Mouse (Mus musculus) embryo, embryonic 11.5 days (tissue): Measurements from ENCODE around the gene Rpl12.

Source experiments
- DNase-seq: peaks from one replicate; pipeline ENCODE4 v3.0.0-alpha.2; 2012; ENCODE audit warnings: low read depth, low spot score

The Rpl12 gene

DNA sequence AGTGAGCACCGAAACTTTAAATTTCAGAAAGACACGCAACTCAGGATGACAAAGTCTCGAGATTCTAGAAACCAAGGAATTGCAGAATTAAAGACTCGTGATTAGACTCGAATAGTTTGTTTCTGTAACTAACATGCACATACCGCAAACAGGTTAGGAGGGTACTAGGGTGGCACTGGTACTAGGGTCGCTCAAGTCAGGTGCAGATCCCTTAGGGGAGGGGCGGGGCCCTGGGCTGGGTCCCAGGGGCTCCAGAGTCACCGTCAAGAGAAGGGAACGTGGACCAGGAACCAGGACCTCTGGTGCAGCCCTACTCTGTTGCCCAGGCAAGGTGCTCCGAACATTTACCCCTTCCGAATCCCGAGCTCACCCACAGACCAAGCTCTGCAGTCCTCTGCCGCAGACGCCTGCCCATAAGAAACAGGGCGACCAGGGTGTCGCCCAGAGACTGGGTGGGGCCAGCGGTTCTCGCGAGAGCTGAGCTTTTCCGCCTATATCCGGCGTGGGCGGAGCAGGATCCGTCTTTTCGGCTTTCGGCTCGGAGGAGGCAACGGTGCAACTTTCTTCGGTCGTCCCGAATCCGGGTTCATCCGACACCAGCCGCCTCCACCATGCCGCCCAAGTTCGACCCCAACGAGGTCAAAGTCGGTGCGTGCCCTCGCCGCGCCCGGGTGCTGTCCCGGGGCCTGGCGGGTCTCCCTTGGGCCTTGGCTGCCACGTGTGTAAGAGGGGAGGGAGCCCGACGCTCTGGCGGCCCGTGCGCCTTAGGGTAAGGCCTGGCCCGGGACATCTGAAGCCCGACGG is at the start of gene Rpl12, which contains the start of gene Lrsam1:
TSS of gene Rpl12 (plus strand) at position 368 of the 804 bp plus-strand sequence.
TSS of gene Lrsam1 (minus strand) at position 423 of the 804 bp plus-strand sequence.
- DNase-seq, result peak; percentile 86

DNA sequence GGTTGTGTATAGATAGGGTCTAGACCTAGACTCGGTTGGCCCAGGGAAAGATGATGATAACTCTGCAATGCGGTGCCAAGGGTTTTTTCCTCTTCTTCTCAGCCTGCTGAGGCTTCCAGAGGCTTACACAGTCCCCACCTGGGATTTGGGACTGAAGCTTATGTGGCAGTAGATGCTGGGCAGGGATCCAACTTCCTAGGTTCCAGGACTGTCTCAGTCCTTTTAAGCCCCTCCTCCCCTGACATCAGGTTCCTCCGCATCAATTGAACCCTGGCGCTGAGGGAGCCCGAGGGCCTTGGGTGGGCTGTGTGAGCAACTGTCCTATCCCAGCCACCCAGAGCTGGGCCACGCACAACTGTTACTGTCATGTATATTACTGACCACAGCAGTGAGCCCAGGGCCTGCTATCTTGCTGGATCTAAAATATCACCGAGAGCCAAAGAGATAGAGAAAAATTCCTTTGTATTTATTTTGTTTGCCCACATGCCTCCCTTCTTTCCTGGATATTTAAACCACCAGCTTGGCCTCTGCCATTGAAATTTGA is 49.6 kb upstream of the Rpl12 start:
- no peak for DNase-seq

DNA sequence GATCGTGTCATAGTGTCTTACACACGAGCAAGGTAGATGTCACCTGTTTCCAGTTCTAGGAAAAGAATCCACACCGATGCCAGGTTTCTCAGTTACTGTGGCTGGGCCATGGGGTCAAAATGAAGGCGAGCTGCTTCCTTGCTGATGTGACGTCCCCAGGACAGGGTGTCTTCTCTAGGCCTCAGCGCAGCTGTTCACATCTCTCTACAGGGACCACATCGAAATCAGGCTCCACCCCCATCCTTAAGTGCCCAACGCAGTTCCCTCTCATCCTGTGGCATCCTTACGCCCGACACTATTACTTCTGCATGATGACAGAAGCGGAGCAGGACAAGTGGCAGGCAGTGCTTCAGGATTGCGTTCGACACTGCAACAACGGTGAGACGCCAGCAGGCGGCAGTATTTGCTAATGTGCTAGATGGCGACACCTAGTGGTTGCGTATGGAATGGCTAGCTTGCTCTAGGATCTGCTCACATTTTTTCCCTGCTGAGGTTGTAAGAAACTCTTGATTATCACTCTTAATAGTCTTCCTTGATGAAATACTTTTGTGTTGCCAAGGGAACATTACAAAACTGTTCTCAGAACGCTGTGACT is 49.1 kb upstream of the Rpl12 start:
- peak; percentile 80 for DNase-seq

DNA sequence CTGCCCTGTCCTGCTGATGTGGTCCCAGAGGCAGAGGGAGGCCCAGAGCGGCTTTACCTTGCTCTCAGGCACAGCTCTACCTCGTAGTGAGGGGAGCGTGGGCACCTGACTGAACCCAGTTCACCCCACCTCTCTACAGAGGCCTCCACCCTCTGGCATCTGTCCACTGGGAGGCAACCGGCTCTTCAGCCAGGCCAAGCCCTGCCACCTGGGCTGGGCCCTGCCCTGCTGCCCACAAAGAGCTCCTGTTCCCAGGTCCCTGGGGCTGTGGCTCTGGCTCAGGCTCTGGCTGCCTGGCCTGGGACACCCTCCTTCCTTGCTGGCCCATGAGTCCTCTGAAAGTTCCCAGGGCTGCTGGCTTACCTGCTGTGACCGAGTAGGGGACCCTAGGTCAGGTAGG is 47.0 kb upstream of the Rpl12 start:
- DNase-seq, result no peak

DNA sequence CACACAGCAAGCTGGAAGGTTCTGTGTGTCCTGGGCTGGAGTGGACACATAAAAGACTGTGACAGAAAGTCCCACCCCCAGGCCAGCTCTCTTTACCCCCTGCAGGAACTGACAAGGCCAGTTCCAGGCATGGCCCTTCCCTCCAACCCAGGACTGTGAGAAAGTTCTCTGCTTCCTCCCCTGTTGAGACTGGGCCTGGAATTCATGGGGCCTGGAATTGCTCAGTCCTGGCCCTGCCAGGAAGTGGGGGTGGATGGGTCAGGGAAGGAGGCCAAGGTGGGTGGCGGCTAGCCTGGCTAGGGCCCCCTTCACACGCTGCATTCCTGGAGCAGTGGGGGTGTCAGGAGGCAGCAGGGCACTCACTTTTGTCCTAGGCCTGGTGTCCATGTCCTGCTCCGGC is 46.5 kb upstream of the Rpl12 start:
- no peak for DNase-seq

DNA sequence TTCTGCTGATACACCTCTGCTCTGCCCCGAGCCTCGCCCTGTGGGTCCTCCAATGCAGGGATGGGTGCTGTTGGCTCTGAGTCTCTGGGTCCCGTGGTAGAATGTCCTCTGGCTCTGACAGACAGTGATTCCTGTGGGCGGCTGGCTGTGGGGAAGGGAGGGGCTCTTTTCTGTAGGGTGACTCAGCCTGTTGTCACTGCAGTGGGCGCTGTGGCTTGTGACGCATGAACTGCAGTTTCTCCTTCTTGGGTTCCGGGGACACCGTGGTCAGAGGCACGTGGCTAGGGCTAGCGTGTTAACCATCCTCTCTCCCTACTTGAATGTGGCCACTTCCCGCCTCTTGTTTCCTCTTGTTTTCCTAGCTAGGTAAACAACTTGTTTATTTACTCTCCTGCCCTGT is 43.8 kb upstream of the Rpl12 start:
- no peak for DNase-seq

DNA sequence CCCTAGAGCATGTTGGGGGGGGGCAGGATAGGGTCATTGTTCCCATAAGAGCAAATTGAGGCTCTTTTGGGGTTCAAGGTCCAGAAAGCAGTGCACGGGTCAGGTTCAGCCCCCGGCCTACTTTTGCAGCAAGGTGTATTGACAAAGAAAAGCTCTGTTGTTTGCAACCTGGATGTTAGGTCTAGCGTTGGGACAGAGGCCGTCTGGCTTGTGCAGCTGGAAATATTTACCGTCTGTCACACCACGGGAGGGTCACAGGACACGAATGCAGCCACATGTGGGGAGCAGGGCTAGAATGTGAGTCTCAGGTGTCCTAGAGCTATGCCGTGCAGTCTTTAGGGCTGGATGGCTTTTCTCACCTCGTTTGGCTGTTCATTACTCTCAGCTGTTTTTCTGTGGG is 43.0 kb upstream of the Rpl12 start:
- DNase-seq, result no peak

DNA sequence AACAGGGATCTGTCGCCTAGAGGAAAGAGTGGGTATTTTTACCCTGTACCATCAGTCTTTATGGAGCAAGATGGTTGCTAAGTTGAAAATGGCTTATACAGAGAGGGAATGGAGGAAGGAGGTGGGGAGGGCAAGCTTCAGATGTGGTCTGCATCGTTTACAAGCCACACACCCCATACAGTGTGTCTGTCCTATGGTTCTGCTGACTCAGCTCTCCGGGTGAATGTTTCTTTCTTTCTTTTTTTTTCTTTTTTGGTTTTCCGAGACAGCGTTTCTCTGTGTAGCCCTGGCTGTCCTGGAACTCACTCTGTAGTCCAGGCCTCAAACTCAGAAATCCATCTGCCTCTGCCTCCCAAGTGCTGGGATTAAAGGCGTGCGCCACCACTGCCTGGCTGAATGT is 40.1 kb upstream of the Rpl12 start:
- DNase-seq, result no peak

DNA sequence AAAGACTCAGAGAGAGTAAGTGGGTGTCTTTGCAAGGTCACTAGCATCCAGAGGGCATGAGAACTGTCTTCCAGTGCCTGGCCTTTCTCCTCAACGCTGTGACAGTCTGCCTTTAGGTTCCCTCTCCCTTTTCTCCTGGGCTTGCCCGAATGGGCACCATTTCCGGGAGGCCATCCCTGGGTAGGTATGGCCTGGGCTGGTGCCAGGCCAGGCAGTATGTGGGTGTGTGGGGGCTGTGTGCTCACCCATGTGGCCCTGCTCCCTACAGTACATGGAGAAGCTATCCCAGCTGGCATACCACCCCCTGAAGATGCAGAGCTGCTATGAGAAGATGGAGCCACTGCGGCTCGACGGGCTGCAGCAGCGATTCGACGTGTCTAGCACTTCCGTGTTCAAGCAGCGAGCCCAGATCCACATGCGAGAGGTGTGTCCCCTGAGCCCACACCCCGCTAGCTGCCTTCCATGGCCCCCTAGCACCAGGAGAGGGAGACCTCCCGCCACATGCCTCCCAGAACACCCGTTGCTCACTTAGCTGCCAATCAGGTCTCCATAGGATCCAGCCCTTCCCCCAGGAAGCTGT is 39.5 kb upstream of the Rpl12 start:
- no peak for DNase-seq

DNA sequence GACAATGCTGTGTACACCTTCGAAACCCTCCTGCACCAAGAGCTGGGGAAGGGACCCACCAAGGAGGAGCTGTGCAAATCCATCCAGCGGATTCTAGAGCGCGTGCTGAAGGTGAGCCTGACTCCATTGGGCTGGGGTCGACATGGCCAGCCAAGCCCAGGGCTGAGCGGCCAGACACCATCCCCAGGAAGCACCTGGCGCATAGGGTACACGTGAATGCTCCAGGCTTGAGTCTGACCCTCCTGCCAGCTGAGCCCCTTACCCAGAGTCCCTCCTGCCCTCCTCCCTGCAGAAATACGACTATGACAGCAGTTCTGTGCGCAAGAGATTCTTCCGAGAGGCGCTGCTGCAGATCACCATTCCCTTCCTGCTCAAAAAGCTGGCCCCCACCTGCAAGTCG is 38.8 kb upstream of the Rpl12 start:
- no peak for DNase-seq

DNA sequence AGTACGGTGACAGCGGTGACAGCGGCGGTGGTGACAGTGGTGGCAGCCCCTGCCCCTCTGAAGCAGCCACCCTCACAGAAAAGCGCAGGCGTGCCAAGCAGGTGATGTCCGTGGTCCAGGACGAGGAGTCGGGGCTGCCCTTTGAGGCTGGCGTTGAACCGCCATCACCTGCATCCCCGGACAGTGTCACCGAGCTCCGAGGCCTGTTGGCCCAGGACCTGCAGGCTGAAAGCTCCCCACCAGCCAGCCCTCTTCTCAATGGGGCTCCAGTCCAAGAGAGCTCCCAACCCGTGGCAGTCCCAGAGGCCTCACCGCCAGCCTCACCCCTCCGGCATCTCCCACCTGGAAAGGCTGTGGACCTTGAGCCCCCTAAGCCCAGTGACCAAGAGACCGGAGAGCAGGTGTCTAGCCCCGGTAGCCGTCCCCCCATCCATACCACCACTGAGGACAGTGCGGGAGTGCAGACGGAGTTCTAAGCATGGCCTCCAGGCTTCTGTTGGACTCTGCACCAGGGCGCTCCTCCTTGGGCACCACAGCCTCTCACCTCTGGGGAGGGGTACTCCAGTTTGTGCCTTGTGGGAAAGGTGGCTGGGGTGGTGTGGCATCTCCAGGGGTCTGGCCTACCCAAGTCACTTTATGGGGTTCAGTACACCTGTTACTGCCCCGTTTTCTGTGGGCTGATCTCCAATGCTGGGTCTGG is 37.7 kb upstream of the Rpl12 start:
- DNase-seq, result no peak

DNA sequence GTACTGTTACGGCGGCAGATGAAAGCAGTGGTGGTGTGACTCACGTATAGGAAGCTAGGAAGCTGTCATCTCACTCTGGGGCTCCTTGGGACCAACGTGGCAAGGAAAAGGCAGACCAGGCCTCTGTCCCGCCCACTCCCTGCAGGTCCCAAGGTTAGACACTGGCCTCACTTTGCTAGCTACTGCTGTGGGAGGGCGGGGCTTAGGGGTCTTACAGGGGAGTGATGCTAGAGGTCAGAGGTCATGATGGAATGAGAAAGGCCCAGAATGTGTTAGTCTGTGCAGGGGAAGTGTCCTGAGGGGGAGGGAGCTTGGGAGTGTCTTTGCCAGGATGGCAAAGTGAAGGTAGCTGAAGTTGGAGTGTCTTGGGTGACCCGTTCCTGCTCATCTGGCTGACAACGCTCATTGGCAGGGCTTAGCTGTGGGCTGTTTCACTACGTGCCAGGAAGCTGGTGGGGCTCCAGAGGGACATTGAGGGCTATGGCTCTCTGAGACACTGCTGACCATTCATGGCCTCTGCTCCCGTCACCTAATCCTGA is 37.0 kb upstream of the Rpl12 start:
- DNase-seq, result no peak

DNA sequence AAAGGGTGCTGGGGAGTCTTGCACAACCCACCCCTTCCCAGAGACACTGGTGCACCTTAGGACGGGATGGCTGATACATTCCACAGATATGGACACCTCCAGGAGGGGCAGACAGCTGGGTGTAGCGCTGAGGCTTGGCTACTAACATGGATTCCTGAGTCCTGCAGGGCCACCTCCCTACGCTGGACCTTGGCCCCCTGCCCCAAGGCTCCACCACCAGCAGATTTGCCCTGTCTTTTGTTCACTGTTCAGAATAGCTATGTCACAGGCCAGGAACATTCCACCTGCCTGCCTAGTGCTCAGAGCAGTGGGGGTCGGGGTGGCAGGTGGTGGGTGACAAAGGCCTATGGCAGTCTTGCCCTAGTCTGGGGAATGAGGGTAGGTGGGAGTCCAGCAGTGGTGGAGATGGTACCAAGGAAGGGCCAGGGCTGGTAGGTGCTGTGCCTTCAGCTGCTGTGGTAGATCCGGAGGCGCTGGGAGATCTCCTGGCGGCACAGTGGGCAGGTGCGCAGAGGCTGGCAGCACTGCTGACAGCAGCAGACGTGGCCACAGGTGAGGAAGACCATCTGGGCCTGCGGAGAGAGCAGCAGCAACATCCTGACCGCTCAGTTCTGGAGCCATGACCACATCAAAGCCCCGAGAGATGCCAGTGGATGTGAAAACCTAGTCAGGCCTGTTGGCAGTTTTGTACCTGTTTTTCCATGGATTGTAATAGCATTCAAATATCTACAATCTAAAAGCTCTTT is 34.9 kb upstream of the Rpl12 start:
- no peak for DNase-seq

DNA sequence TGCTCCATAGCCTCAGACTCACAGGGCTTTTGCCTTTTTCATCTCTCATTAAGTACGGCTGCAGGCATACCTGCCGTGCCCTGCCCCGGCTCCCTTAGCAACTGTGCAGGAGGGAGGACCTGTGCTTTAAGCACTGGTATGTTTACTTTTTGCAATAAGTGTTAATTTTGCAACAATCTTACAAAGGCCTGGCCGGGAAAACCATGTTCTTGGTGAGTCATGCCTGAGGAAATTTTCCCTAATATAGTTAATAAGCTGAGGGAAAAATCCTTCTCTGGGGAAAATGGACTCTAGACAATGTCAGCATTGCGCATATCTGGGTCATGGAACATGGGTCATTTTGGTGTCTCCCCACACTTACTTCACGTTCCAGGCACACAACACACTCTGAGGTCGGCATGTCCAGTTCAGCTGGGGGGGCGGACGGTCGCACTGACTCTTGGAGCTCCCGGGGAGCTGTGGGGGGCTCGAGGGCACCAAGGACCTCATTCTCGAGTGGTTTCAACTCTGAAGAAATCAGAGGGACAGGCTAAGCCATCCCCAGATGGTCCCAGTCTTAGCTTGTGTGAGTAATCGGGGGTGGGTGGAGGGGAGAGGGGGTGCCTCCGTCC is 33.6 kb upstream of the Rpl12 start:
- no peak for DNase-seq

DNA sequence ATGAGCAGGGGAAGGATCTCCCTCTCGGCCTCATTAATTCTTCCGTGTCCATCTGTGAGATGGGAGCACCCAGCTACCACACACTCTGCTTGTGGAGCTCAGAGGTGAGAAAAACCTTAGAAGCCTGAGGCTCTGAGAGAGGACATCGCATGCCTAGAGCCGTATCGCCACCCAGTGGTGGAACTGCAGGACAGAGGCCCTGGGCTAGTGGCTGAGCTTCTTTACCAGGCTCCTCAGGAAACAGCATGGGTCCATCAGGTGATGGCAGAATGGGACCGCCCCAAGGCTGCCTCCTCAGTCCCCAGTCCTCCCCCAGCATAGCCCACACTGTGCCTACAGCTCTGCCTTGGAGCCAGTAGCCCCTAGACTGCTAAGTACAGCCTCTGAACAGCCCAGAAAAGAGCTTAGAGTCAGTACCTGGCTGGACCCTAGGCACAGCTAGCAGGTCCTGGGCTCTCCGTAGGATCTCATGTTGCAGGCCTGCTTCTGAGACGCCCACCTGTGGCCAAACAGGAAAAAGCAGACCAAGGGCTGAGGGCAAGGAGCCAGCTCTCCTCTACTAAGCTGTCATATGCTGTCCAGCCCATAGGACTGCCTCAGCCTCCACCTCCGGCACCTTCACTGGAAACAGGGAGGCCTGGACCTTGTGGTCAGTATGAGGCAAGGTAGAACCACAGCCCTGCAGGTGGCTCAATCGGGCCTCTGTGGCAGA is 33.0 kb upstream of the Rpl12 start:
- peak; percentile 65 for DNase-seq

DNA sequence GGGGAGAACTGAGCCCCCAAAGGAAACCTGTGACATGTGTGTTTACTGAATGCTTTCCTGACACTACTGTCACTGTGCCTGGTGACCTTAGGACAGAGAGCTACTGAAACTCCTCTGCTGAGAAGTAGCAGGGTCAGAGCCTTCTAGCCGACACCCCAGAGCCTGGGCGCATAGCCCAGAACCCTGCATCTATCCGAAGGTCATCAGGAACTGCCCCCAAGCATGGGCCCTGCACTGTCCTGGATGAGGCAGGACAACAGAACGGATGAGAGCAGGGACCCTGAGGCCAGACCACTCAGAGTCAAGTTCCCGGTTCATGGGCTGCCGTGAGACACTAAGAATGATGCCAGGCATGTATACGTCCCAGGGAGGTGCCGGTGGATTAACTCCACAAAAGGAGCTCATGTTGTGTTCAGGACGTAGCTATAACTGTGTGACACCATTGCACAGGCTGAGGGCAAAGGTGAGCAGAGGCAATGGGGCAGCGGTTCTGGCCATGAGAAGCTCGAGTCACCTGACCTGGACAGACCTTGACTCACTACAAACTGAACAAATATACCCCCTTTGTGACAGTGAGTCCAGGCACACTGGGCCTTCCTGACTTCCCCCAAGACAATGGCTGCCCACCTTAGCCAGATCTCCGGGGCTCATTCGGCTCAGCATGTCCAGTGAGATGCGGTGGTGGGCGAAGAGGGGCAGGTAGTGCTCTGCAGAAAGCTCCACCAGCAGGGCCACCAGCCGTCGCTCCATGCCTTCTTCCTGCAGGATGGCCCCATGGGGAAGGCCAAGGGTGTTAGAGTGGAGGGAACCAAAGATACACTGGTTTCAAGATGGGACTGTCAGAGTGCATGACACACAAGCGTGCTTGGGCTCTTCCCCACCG is 32.2 kb upstream of the Rpl12 start:
- DNase-seq, result no peak

DNA sequence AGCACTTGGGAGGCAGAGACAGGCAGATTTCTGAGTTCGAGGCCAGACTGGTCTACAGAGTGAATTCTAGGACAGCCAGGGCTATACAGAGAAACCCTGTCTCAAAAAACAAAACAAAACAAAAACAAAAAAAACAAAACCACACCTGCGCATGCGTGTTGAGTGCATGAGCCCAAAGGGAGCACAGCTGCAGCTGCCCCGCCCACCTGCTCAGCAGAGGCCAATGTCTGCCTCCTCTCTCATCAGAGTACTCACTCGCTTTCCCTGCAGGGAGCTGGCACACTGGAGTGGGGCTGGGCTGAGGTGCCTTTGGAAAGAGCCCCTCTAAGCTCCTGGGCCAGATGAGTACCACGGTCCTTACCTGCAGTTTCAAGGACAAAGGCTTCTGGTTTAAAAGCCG is 29.6 kb upstream of the Rpl12 start:
- no peak for DNase-seq

DNA sequence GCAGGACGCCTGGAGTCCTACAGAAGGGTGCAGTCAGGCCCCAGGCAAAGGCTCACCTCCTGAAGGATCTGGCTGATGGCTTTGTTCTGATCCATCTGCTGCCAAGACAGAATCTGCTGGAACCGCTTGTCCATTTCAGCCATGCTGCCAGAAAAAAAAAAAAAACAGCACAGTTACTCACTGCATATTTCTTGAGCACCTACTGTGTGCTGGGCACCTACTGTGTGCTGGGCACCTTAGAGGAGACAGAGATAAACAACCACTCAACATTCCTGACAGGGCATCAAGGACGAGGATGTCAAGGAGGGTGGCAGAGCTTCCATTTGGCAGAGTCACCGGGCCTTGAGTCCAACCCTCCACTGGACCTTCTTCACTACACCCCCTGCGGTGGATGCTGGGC is 22.6 kb upstream of the Rpl12 start:
- no peak for DNase-seq

DNA sequence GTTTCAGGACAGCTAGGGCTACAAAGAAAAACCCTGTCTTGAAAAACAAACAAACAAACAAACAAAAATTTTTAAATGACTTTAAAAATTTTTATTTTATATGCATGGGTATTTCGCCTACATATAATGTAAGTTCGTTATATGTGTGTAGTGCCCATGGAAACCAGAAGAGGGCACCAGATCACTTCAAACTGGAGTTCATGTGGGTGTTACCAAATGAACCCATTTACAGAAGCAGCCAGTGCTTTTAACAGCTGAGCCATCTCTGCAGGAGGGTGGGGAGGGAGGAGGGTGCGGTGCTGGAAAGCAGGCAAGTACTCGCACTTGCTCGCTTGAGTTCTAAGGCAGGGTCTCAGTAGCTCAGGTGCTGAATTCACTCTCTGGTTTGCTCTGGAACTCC is 21.9 kb upstream of the Rpl12 start:
- peak; percentile 42 for DNase-seq
